Comparison of ENCODE assay signal across 23 mouse cellular contexts in the genomic region with DNA sequence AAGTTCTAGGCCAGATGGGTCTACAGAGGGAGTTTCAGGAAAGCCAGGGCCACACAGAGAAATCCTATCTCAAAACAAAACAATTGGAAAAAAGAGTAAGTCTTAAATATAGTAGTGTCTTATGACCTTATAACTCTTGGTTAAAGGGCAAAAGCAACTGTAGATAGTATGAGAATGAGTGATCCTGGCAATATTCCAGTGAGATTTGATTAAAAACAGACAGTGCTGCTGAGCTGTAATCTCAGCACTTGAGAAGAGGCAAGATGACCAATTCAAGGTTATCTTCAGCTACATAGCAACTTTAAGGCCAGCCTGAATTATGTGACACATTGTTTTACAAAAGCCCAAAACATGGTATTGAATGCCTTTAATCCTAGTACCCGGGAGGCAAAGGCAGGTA. TPM values are rescaled to one million over a fixed set of nuclear protein-coding genes. Genes with fewer than 3 reads are reported as not detected.
DNase-seq lines count a peak whose midpoint lies in the region; ATAC-seq and TF ChIP-seq lines count a peak whose summit lies in the region.
"Had no signal": no experiment of that assay in that cellular context is flagged by ENCODE, and none has a peak within 500 bp of the region (broad histone marks: within the 10 kb centered on the region; RNA-seq: fewer than 3 reads in every experiment).

No protein-coding gene starts in this region.

- H3K27me3 ChIP-seq in heart, embryonic 10.5 days (ENCODE audit: insufficient read depth, poor library complexity, severe bottlenecking), result no peaks in the 10 kb centered on the region
- no peaks in the 10 kb centered on the region for H3K27me3 ChIP-seq in heart, embryonic 14.5 days (ENCODE audit: control insufficient read depth, insufficient read depth, low read length)
- no peaks in the 10 kb centered on the region for H3K27me3 ChIP-seq in heart, postnatal 0 days (ENCODE audit: control insufficient read depth, insufficient read depth, low read length)
- H3K27me3 ChIP-seq: embryonic facial prominence, embryonic 15.5 days; hindbrain, embryonic 12.5 days had no signal

- H3K36me3 ChIP-seq in heart, embryonic 10.5 days, result no peaks in the 10 kb centered on the region
- H3K36me3 ChIP-seq in heart, embryonic 14.5 days (ENCODE audit: control insufficient read depth, insufficient read depth, low read length), result no peaks in the 10 kb centered on the region
- H3K36me3 ChIP-seq in heart, postnatal 0 days (replicated peaks; ENCODE audit: control insufficient read depth, insufficient read depth, low read length), result no peaks in the 10 kb centered on the region
- H3K36me3 ChIP-seq: embryonic facial prominence, embryonic 15.5 days; forebrain, embryonic 10.5 days; hindbrain, embryonic 12.5 days had no signal

- no peak overlapping the region for H3K4me3 ChIP-seq in heart, embryonic 10.5 days
- H3K4me3 ChIP-seq in heart, embryonic 14.5 days (ENCODE audit: control insufficient read depth in 1 of 2, insufficient read depth in 1 of 2, low read depth in 1 of 2, low read length in 2 of 2), result no peak overlapping the region
- no peak overlapping the region for H3K4me3 ChIP-seq in heart, postnatal 0 days (ENCODE audit: low read depth, low read length)
- H3K4me3 ChIP-seq: embryonic facial prominence, embryonic 15.5 days; erythroblast, embryonic 14.5 days; forebrain, embryonic 10.5 days; gastrocnemius, adult 2 months; hindbrain, embryonic 12.5 days had no signal

- no peak for TF ChIP-seq CTCF in heart, postnatal 0 days (IDR thresholded peaks at IDR 0.05; ENCODE audit: low read depth)

- peaks cover 7% of the 10 kb centered on the region; the same call in 1 of the 2 replicates for H3K4me1 ChIP-seq in heart, embryonic 10.5 days
- H3K4me1 ChIP-seq in heart, embryonic 14.5 days (ENCODE audit: control insufficient read depth in 2 of 2, insufficient read depth in 2 of 2, low read length in 2 of 2), result peaks cover 5 to 14% of the 10 kb centered on the region in 2 experiments; a peak in 3 of 4 replicates
- peaks cover 9% of the 10 kb centered on the region for H3K4me1 ChIP-seq in heart, postnatal 0 days (ENCODE audit: control insufficient read depth, insufficient read depth)
- H3K4me1 ChIP-seq: embryonic facial prominence, embryonic 15.5 days had no signal

- 67% methylated on average over 1 of the region's 1 CpGs for WGBS in heart, embryonic 10.5 days
- 23% methylated on average over 1 of the region's 1 CpGs for WGBS in heart, embryonic 14.5 days
- 23% methylated on average over 1 of the region's 1 CpGs for WGBS in heart, postnatal 0 days

- H3K27ac ChIP-seq in heart, embryonic 10.5 days, result peak overlapping the region; percentile 36; the same call in 1 of the 2 replicates
- peak overlapping the region; percentile 20 to 84 for H3K27ac ChIP-seq in heart, embryonic 14.5 days (replicated peaks in 1 of 2; ENCODE audit: control insufficient read depth in 1 of 2, insufficient read depth in 1 of 2, low read depth in 2 of 2, low read length in 2 of 2)
- H3K27ac ChIP-seq in heart, postnatal 0 days (ENCODE audit: low read depth), result peak overlapping the region; percentile 75
- H3K27ac ChIP-seq: embryonic facial prominence, embryonic 15.5 days; forebrain, embryonic 10.5 days; gastrocnemius, adult 2 months; hindbrain, embryonic 12.5 days had no signal

- H3K9me3 ChIP-seq in heart, embryonic 10.5 days, result no peaks in the 10 kb centered on the region
- no peaks in the 10 kb centered on the region for H3K9me3 ChIP-seq in heart, embryonic 14.5 days (ENCODE audit: control insufficient read depth, low read length)
- H3K9me3 ChIP-seq in heart, postnatal 0 days (replicated peaks; ENCODE audit: control insufficient read depth, low read length), result no peaks in the 10 kb centered on the region
- H3K9me3 ChIP-seq: embryonic facial prominence, embryonic 15.5 days; forebrain, embryonic 10.5 days; hindbrain, embryonic 12.5 days had no signal

- peak; percentile 22 for DNase-seq in adrenal gland, adult 2 months
- DNase-seq in adrenal gland, postnatal 10 days, result no peak
- DNase-seq in heart, embryonic 10.5 days (ENCODE audit: low spot score), result no peak
- no peak for DNase-seq in heart, postnatal 4 days
- no peak for DNase-seq in heart, adult 8-10 months (ENCODE audit: low spot score)
- DNase-seq in heart, postnatal 0 days (ENCODE audit: low spot score), result peak; percentile 35
- DNase-seq in gastrocnemius, postnatal 4 days (ENCODE audit: low spot score in 2 of 2), result no peak
- DNase-seq: adrenal gland, postnatal 14 days; cerebellum, adult 11-12 months; cerebellum, postnatal 10 days; embryo, embryonic 11 days; gastrocnemius, adult 2 months; gastrocnemius, postnatal 25 days; kidney, adult 8-10 months had no signal

- ATAC-seq in heart, embryonic 14.5 days (ENCODE audit: insufficient number of reproducible peaks, insufficient read depth, low FRiP score, low read depth), result no peak
- ATAC-seq in heart, postnatal 0 days (ENCODE audit: insufficient read depth, low read depth), result no peak
- ATAC-seq: forebrain, embryonic 14.5 days; hindbrain, embryonic 16.5 days; inflammation-experienced regulatory T-cells, adult 6 months; intestine, postnatal 0 days had no signal

- H3K9ac ChIP-seq in heart, embryonic 14.5 days (ENCODE audit: low read length), result 0 out of 2 replicates have a peak overlapping the region, but pooled peaks have one; percentile 9
- H3K9ac ChIP-seq in heart, postnatal 0 days (replicated peaks; ENCODE audit: low read depth, low read length), result no peak overlapping the region
- H3K9ac ChIP-seq: embryonic facial prominence, embryonic 15.5 days; hindbrain, embryonic 12.5 days had no signal

- TF ChIP-seq EP300 in heart, postnatal 0 days (IDR thresholded peaks at IDR 0.05; ENCODE audit: low read depth), result no peak

- H3K4me2 ChIP-seq in heart, embryonic 14.5 days (ENCODE audit: low read length), result no peak overlapping the region
- H3K4me2 ChIP-seq in heart, postnatal 0 days (ENCODE audit: low read depth, low read length), result no peak overlapping the region
- H3K4me2 ChIP-seq: embryonic facial prominence, embryonic 15.5 days; hindbrain, embryonic 12.5 days had no signal

RNA-seq across cellular contexts. Expression of a gene that starts 3.4 kb away (rescaled TPM):
- total RNA-seq in adrenal gland, adult 2 months (2021), result 100 to 1,000 TPM; 121 to 164 TPM
- polyA plus RNA-seq in adrenal gland, adult 2 months (2012; rRNA removed), result 34.1 and 34.9 TPM in 2 replicates
- total RNA-seq in adrenal gland, postnatal 10 days (2021), result 100 to 1,000 TPM; 116 to 184 TPM
- polyA plus RNA-seq in heart, embryonic 10.5 days (2016; fragmentation: Nextera tagmentation; extraction: Ambion mirVana), result 32.8 and 33.5 TPM in 2 replicates
- total RNA-seq in heart, postnatal 4 days (2021), result 100 to 1,000 TPM; 145 to 147 TPM
- polyA plus RNA-seq in heart, embryonic 14.5 days (2014; fragmentation: Nextera tagmentation; extraction: Ambion mirVana), result 47.2 and 48.0 TPM in 2 replicates
- total RNA-seq in heart, adult 8-10 months (2022), result 100 to 1,000 TPM in 1 of 4 experiments, 10 to 100 TPM in 3; 84.5 to 120 (median 91.4) TPM
- 41.0 and 55.8 TPM in 2 replicates for total RNA-seq in heart, postnatal 0 days (2014; rRNA removed; ENCODE audit: low replicate concordance)
- polyA plus RNA-seq in heart, postnatal 0 days (2015; fragmentation: Nextera tagmentation; extraction: Ambion mirVana), result 23.4 and 23.5 TPM in 2 replicates
- 100 to 1,000 TPM; 138 to 156 TPM for total RNA-seq in gastrocnemius, postnatal 4 days (2021)

RNA-seq across cellular contexts. Expression of a gene that starts 14.4 kb away (rescaled TPM):
- total RNA-seq in adrenal gland, adult 2 months (2021), result 100 to 1,000 TPM in 1 of 2 experiments, 10 to 100 TPM in 1; 82.5 to 132 TPM
- 564 and 655 TPM in 2 replicates for polyA plus RNA-seq in adrenal gland, adult 2 months (2012; rRNA removed)
- total RNA-seq in adrenal gland, postnatal 10 days (2021), result 100 to 1,000 TPM; 204 to 233 TPM
- 138 and 187 TPM in 2 replicates for polyA plus RNA-seq in heart, embryonic 10.5 days (2016; fragmentation: Nextera tagmentation; extraction: Ambion mirVana)
- total RNA-seq in heart, postnatal 4 days (2021), result 100 to 1,000 TPM; 164 to 207 TPM
- 284 and 300 TPM in 2 replicates for polyA plus RNA-seq in heart, embryonic 14.5 days (2014; fragmentation: Nextera tagmentation; extraction: Ambion mirVana)
- total RNA-seq in heart, adult 8-10 months (2022), result 100 to 1,000 TPM; 234 to 298 (median 248) TPM
- 119 and 185 TPM in 2 replicates for total RNA-seq in heart, postnatal 0 days (2014; rRNA removed; ENCODE audit: low replicate concordance)
- 453 and 460 TPM in 2 replicates for polyA plus RNA-seq in heart, postnatal 0 days (2015; fragmentation: Nextera tagmentation; extraction: Ambion mirVana)
- 10 to 100 TPM; 72.4 to 77.7 TPM for total RNA-seq in gastrocnemius, postnatal 4 days (2021)

Comparison
In these comparisons a context has a peak if more than half of its experiments do, and no peak if none do; other contexts are left out.
1. DNase-seq: peak in adrenal gland, adult 2 months (single experiment) and heart, postnatal 0 days (single experiment); none in adrenal gland, postnatal 10 days (single experiment), heart, embryonic 10.5 days (single experiment), heart, postnatal 4 days (single experiment), heart, adult 8-10 months (single experiment) and gastrocnemius, postnatal 4 days (0 of 2).
2. Peak in every context shown above with its lines, with median percentiles within 50 percentile points of each other: H3K27ac ChIP-seq.